Mouse (Mus musculus): ENCODE data around the gene Snapc4. TPM values are rescaled to one million over a fixed set of nuclear protein-coding genes. Genes with fewer than 3 reads are reported as not detected.

The Snapc4 gene
- polyA plus RNA-seq (2015; fragmentation: Nextera tagmentation; extraction: Ambion mirVana) = 7.4 and 9.5 TPM in 2 replicates

GRCm38 (mm10) chr2:26380131-26380771, at the start of gene Snapc4:
Gene Snapc4 (minus strand): TSS chr2:26380653.
- Histone ChIP-seq H3K27me3 (ENCODE audit: control insufficient read depth, insufficient read depth, low read length) (no peaks in the 10 kb centered on the region), H3K9me3 (ENCODE audit: control insufficient read depth, low read length) (no peaks in the 10 kb centered on the region), H3K9ac (ENCODE audit: low read length) (peak within 1 kb of the TSS; percentile 77), H3K27ac (replicated peaks) (peak within 1 kb of the TSS; percentile 73), H3K4me3 (ENCODE audit: low read depth, low read length) (peak within 1 kb of the TSS; percentile 67), H3K4me1 (replicated peaks; ENCODE audit: control insufficient read depth, insufficient read depth) (no peaks in the 10 kb centered on the region), H3K36me3 (ENCODE audit: control insufficient read depth, insufficient read depth, low read length) (peaks cover 29% of the 10 kb centered on the region), H3K4me2 (replicated peaks; ENCODE audit: low read depth) (peak within 1 kb of the TSS; percentile 90)
- DNase-seq (ENCODE audit: low spot score) = peak; percentile 92
- ATAC-seq (ENCODE audit: low FRiP score, low TSS enrichment) = peak; percentile 92
- under 1% methylated on average over 38 of the region's 38 CpGs for WGBS
- TF ChIP-seq CTCF (IDR thresholded peaks at IDR 0.05; ENCODE audit: low read depth) (no peak), EP300 (optimal IDR thresholded peaks at IDR 0.05) (no peak)

GRCm38 (mm10) chr2:26429851-26430250, 49.4 kb upstream of the Snapc4 start:
- no peak overlapping the region for H3K4me2 ChIP-seq (replicated peaks; ENCODE audit: low read depth)
- no peaks in the 10 kb centered on the region for H3K27me3 ChIP-seq (ENCODE audit: control insufficient read depth, insufficient read depth, low read length)
- TF ChIP-seq EP300 (optimal IDR thresholded peaks at IDR 0.05) (no peak), CTCF (IDR thresholded peaks at IDR 0.05; ENCODE audit: low read depth) (peak; percentile 12; the same call in 1 of the 2 replicates)
- DNase-seq (ENCODE audit: low spot score) = no peak
- H3K27ac ChIP-seq (replicated peaks) = no peak overlapping the region
- no peak overlapping the region for H3K4me3 ChIP-seq (ENCODE audit: low read depth, low read length)
- ATAC-seq (ENCODE audit: low FRiP score, low TSS enrichment) = no peak
- H3K9ac ChIP-seq (ENCODE audit: low read length) = no peak overlapping the region
- H3K36me3 ChIP-seq (ENCODE audit: control insufficient read depth, insufficient read depth, low read length) = peaks cover 43% of the 10 kb centered on the region
- WGBS = 94% methylated on average over 5 of the region's 5 CpGs
- H3K9me3 ChIP-seq (ENCODE audit: control insufficient read depth, low read length) = no peaks in the 10 kb centered on the region
- no peaks in the 10 kb centered on the region for H3K4me1 ChIP-seq (replicated peaks; ENCODE audit: control insufficient read depth, insufficient read depth)

- H3K4me2 ChIP-seq (replicated peaks; ENCODE audit: low read depth) = no peak overlapping the region
- H3K36me3 ChIP-seq (ENCODE audit: control insufficient read depth, insufficient read depth, low read length) = peaks cover 63% of the 10 kb centered on the region
- 96% methylated on average over 2 of the region's 2 CpGs for WGBS
- no peaks in the 10 kb centered on the region for H3K9me3 ChIP-seq (ENCODE audit: control insufficient read depth, low read length)
- no peak overlapping the region for H3K9ac ChIP-seq (ENCODE audit: low read length)
- TF ChIP-seq CTCF (IDR thresholded peaks at IDR 0.05; ENCODE audit: low read depth) = no peak
- TF ChIP-seq EP300 (optimal IDR thresholded peaks at IDR 0.05) = no peak
- no peak overlapping the region for H3K4me3 ChIP-seq (ENCODE audit: low read depth, low read length)
- H3K27me3 ChIP-seq (ENCODE audit: control insufficient read depth, insufficient read depth, low read length) = no peaks in the 10 kb centered on the region
- DNase-seq (ENCODE audit: low spot score) (no peak), ATAC-seq (ENCODE audit: low FRiP score, low TSS enrichment) (no peak)
- no peaks in the 10 kb centered on the region for H3K4me1 ChIP-seq (replicated peaks; ENCODE audit: control insufficient read depth, insufficient read depth)
- no peak overlapping the region for H3K27ac ChIP-seq (replicated peaks)
Measured at GRCm38 (mm10) chr2:26424541-26424940, 44.1 kb upstream of the Snapc4 start.

- Histone ChIP-seq H3K4me2 (replicated peaks; ENCODE audit: low read depth) (no peak overlapping the region), H3K4me3 (ENCODE audit: low read depth, low read length) (no peak overlapping the region), H3K36me3 (ENCODE audit: control insufficient read depth, insufficient read depth, low read length) (peaks cover 50% of the 10 kb centered on the region), H3K27ac (replicated peaks) (no peak overlapping the region), H3K9ac (ENCODE audit: low read length) (no peak overlapping the region), H3K27me3 (ENCODE audit: control insufficient read depth, insufficient read depth, low read length) (no peaks in the 10 kb centered on the region), H3K4me1 (replicated peaks; ENCODE audit: control insufficient read depth, insufficient read depth) (no peaks in the 10 kb centered on the region), H3K9me3 (ENCODE audit: control insufficient read depth, low read length) (no peaks in the 10 kb centered on the region)
- 83% methylated on average over 1 of the region's 1 CpGs for WGBS
- ATAC-seq (ENCODE audit: low FRiP score, low TSS enrichment) = peak; percentile 41; the same call in 1 of the 2 replicates
- TF ChIP-seq CTCF (IDR thresholded peaks at IDR 0.05; ENCODE audit: low read depth) (no peak), EP300 (optimal IDR thresholded peaks at IDR 0.05) (no peak)
- no peak for DNase-seq (ENCODE audit: low spot score)
Measured at GRCm38 (mm10) chr2:26423086-26423485, 42.6 kb upstream of the Snapc4 start.

GRCm38 (mm10) chr2:26421969-26422368, 41.5 kb upstream of the Snapc4 start:
- Histone ChIP-seq H3K4me3 (ENCODE audit: low read depth, low read length) (no peak overlapping the region), H3K36me3 (ENCODE audit: control insufficient read depth, insufficient read depth, low read length) (peaks cover 51% of the 10 kb centered on the region), H3K9ac (ENCODE audit: low read length) (no peak overlapping the region), H3K4me1 (replicated peaks; ENCODE audit: control insufficient read depth, insufficient read depth) (no peaks in the 10 kb centered on the region), H3K9me3 (ENCODE audit: control insufficient read depth, low read length) (no peaks in the 10 kb centered on the region), H3K27ac (replicated peaks) (no peak overlapping the region), H3K27me3 (ENCODE audit: control insufficient read depth, insufficient read depth, low read length) (no peaks in the 10 kb centered on the region), H3K4me2 (replicated peaks; ENCODE audit: low read depth) (no peak overlapping the region)
- no peak for ATAC-seq (ENCODE audit: low FRiP score, low TSS enrichment)
- WGBS = 94% methylated on average over 2 of the region's 2 CpGs
- TF ChIP-seq EP300 (optimal IDR thresholded peaks at IDR 0.05) (no peak), CTCF (IDR thresholded peaks at IDR 0.05; ENCODE audit: low read depth) (no peak)
- no peak for DNase-seq (ENCODE audit: low spot score)

GRCm38 (mm10) chr2:26418120-26418519, 37.7 kb upstream of the Snapc4 start:
- H3K4me2 ChIP-seq (replicated peaks; ENCODE audit: low read depth) = no peak overlapping the region
- no peak overlapping the region for H3K27ac ChIP-seq (replicated peaks)
- H3K9ac ChIP-seq (ENCODE audit: low read length) = no peak overlapping the region
- no peaks in the 10 kb centered on the region for H3K9me3 ChIP-seq (ENCODE audit: control insufficient read depth, low read length)
- TF ChIP-seq EP300 (optimal IDR thresholded peaks at IDR 0.05) (no peak), CTCF (IDR thresholded peaks at IDR 0.05; ENCODE audit: low read depth) (no peak)
- ATAC-seq (ENCODE audit: low FRiP score, low TSS enrichment) (no peak), DNase-seq (ENCODE audit: low spot score) (no peak)
- no peaks in the 10 kb centered on the region for H3K27me3 ChIP-seq (ENCODE audit: control insufficient read depth, insufficient read depth, low read length)
- H3K4me1 ChIP-seq (replicated peaks; ENCODE audit: control insufficient read depth, insufficient read depth) = no peaks in the 10 kb centered on the region
- H3K36me3 ChIP-seq (ENCODE audit: control insufficient read depth, insufficient read depth, low read length) = peaks cover 52% of the 10 kb centered on the region
- 70% methylated on average over 1 of the region's 1 CpGs for WGBS
- no peak overlapping the region for H3K4me3 ChIP-seq (ENCODE audit: low read depth, low read length)
